Mouse (Mus musculus): ENCODE measurements around the gene Mfsd2b. TPM values are rescaled to one million over a fixed set of nuclear protein-coding genes. Genes with fewer than 3 reads are reported as not detected.

The Mfsd2b gene
- 1.6 TPM for polyA plus RNA-seq (2014; fragmentation: Illumina TruSeq; extraction: RNeasy Lipid Tissue Mini Kit (QIAGEN cat#74804); ENCODE audit: low replicate concordance)

GRCm38 (mm10) chr12:4874161-4874927 is at the start of gene Mfsd2b:
Gene Mfsd2b, minus strand, starts transcription at chr12:4874359.

GRCm38 (mm10) chr12:4916994-4917804 is 43.0 kb upstream of the Mfsd2b start, which contains the start of gene Atad2b:
Gene Atad2b, plus strand, starts transcription at chr12:4917353.

GRCm38 (mm10) chr12:4906951-4907906 is 33.1 kb upstream of the Mfsd2b start, which contains the start of gene Ubxn2a:
Gene Ubxn2a, minus strand, starts transcription at chr12:4907705.

GRCm38 (mm10) chr12:4842890-4843597 is 31.1 kb downstream of the Mfsd2b start, which contains the start of gene Wdcp:
Gene Wdcp, plus strand, starts transcription at chr12:4843303.

GRCm38 (mm10) chr12:4841392-4841887 is 32.7 kb downstream of the Mfsd2b start, which contains the start of gene Fkbp1b:
Gene Fkbp1b, minus strand, starts transcription at chr12:4841591.

GRCm38 (mm10) chr12:4817361-4818101 is 56.6 kb downstream of the Mfsd2b start, which contains the start of gene Sf3b6:
Gene Sf3b6, plus strand, starts transcription at chr12:4817544.

Other genes with a start within 250 kb of the Mfsd2b start
- not detected for gene Fam228a, start 135.9 kb downstream of the Mfsd2b start, polyA plus RNA-seq (2014; fragmentation: Illumina TruSeq; extraction: RNeasy Lipid Tissue Mini Kit (QIAGEN cat#74804); ENCODE audit: low replicate concordance)
- gene Pfn4, start 105.3 kb downstream of the Mfsd2b start, polyA plus RNA-seq (2014; fragmentation: Illumina TruSeq; extraction: RNeasy Lipid Tissue Mini Kit (QIAGEN cat#74804); ENCODE audit: low replicate concordance): not detected
- gene Fam228b, start 105.1 kb downstream of the Mfsd2b start, polyA plus RNA-seq (2014; fragmentation: Illumina TruSeq; extraction: RNeasy Lipid Tissue Mini Kit (QIAGEN cat#74804); ENCODE audit: low replicate concordance): 2.3 TPM
- gene Sf3b6, start 56.8 kb downstream of the Mfsd2b start, polyA plus RNA-seq (2014; fragmentation: Illumina TruSeq; extraction: RNeasy Lipid Tissue Mini Kit (QIAGEN cat#74804); ENCODE audit: low replicate concordance): 332 TPM
- 0.78 TPM for gene Fkbp1b, start 32.8 kb downstream of the Mfsd2b start, polyA plus RNA-seq (2014; fragmentation: Illumina TruSeq; extraction: RNeasy Lipid Tissue Mini Kit (QIAGEN cat#74804); ENCODE audit: low replicate concordance)
- gene Wdcp, start 31.1 kb downstream of the Mfsd2b start, polyA plus RNA-seq (2014; fragmentation: Illumina TruSeq; extraction: RNeasy Lipid Tissue Mini Kit (QIAGEN cat#74804); ENCODE audit: low replicate concordance): 2.9 TPM
- 378 TPM for gene Ubxn2a, start 33.3 kb upstream of the Mfsd2b start, polyA plus RNA-seq (2014; fragmentation: Illumina TruSeq; extraction: RNeasy Lipid Tissue Mini Kit (QIAGEN cat#74804); ENCODE audit: low replicate concordance)
- 31.7 TPM for gene Atad2b, start 43.0 kb upstream of the Mfsd2b start, polyA plus RNA-seq (2014; fragmentation: Illumina TruSeq; extraction: RNeasy Lipid Tissue Mini Kit (QIAGEN cat#74804); ENCODE audit: low replicate concordance)

Measured in small intestine, adult 10 weeks (tissue).